Mouse (Mus musculus): ENCODE results near the gene Myo1e. TPM values are rescaled to one million over a fixed set of nuclear protein-coding genes. Genes with fewer than 3 reads are reported as not detected.

Myo1e gene
- polyA plus RNA-seq, 1 experiment from 2014 or later, result 9.0 TPM

- no peaks in the 10 kb centered on the region for H3K27me3 ChIP-seq
- no peak overlapping the region for H3K9ac ChIP-seq
- WGBS, result 96% methylated on average over 2 of the region's 2 CpGs
- H3K4me1 ChIP-seq (replicated peaks), result no peaks in the 10 kb centered on the region
- peaks cover 11% of the 10 kb centered on the region; the same call in 1 of the 2 replicates for H3K36me3 ChIP-seq
- H3K9me3 ChIP-seq, result no peaks in the 10 kb centered on the region
- H3K4me3 ChIP-seq, result no peak overlapping the region
- no peak for ATAC-seq (ENCODE audit: low FRiP score, low read depth)
- H3K27ac ChIP-seq (replicated peaks), result no peak overlapping the region
- H3K4me2 ChIP-seq, result no peak overlapping the region
Observed at GRCm38 (mm10) chr9:70359402-70360131, 152.4 kb downstream of the Myo1e start.

GRCm38 (mm10) chr9:70364741-70365140, 157.6 kb downstream of the Myo1e start:
- 0 out of 2 replicates have a peak, but pooled peaks cover 7% of the 10 kb centered on the region for H3K36me3 ChIP-seq
- H3K4me3 ChIP-seq, result no peak overlapping the region
- no peak overlapping the region for H3K4me2 ChIP-seq
- ATAC-seq (ENCODE audit: low FRiP score, low read depth), result no peak
- no peak overlapping the region for H3K9ac ChIP-seq
- no peaks in the 10 kb centered on the region for H3K27me3 ChIP-seq
- no peak overlapping the region for H3K27ac ChIP-seq (replicated peaks)
- no peaks in the 10 kb centered on the region for H3K9me3 ChIP-seq
- H3K4me1 ChIP-seq (replicated peaks), result no peaks in the 10 kb centered on the region
- 94% methylated on average over 8 of the region's 8 CpGs for WGBS

GRCm38 (mm10) chr9:70365915-70366314, 158.8 kb downstream of the Myo1e start:
- no peak for ATAC-seq (ENCODE audit: low FRiP score, low read depth)
- H3K9me3 ChIP-seq, result no peaks in the 10 kb centered on the region

GRCm38 (mm10) chr9:70366898-70367297, 159.7 kb downstream of the Myo1e start:
- Histone ChIP-seq H3K4me2 (no peak overlapping the region), H3K9me3 (no peaks in the 10 kb centered on the region), H3K4me3 (no peak overlapping the region), H3K36me3 (0 out of 2 replicates have a peak, but pooled peaks cover 4% of the 10 kb centered on the region), H3K27me3 (no peaks in the 10 kb centered on the region), H3K4me1 (replicated peaks) (no peaks in the 10 kb centered on the region), H3K27ac (replicated peaks) (no peak overlapping the region), H3K9ac (no peak overlapping the region)
- no peak for ATAC-seq (ENCODE audit: low FRiP score, low read depth)
- 88% methylated on average over 6 of the region's 6 CpGs for WGBS

More at GRCm38 (mm10) chr9:70365915-70366314, 158.8 kb downstream of the Myo1e start:
- Histone ChIP-seq H3K36me3 (0 out of 2 replicates have a peak, but pooled peaks cover 4% of the 10 kb centered on the region), H3K4me1 (replicated peaks) (no peaks in the 10 kb centered on the region), H3K4me2 (no peak overlapping the region), H3K4me3 (no peak overlapping the region), H3K9ac (no peak overlapping the region), H3K27me3 (no peaks in the 10 kb centered on the region), H3K27ac (replicated peaks) (no peak overlapping the region)
- WGBS, result 93% methylated on average over 2 of the region's 2 CpGs

- Histone ChIP-seq H3K9ac (no peak overlapping the region), H3K4me1 (replicated peaks) (no peaks in the 10 kb centered on the region), H3K9me3 (no peaks in the 10 kb centered on the region), H3K36me3 (0 out of 2 replicates have a peak, but pooled peaks cover 4% of the 10 kb centered on the region), H3K27ac (replicated peaks) (no peak overlapping the region), H3K4me3 (no peak overlapping the region), H3K27me3 (no peaks in the 10 kb centered on the region), H3K4me2 (no peak overlapping the region)
- no peak for ATAC-seq (ENCODE audit: low FRiP score, low read depth)
- WGBS, result 75% methylated on average over 5 of the region's 5 CpGs
Observed at GRCm38 (mm10) chr9:70371638-70372037, 164.5 kb downstream of the Myo1e start.

GRCm38 (mm10) chr9:70379502-70380467, 172.6 kb downstream of the Myo1e start:
- Histone ChIP-seq H3K4me3 (no peak overlapping the region), H3K27ac (replicated peaks) (no peak overlapping the region), H3K9ac (no peak overlapping the region), H3K27me3 (no peaks in the 10 kb centered on the region), H3K36me3 (no peaks in the 10 kb centered on the region), H3K4me2 (no peak overlapping the region), H3K9me3 (no peaks in the 10 kb centered on the region), H3K4me1 (replicated peaks) (no peaks in the 10 kb centered on the region)
- no peak for ATAC-seq (ENCODE audit: low FRiP score, low read depth)
- 81% methylated on average over 7 of the region's 7 CpGs for WGBS

- no peaks in the 10 kb centered on the region for H3K36me3 ChIP-seq
- 82% methylated on average over 12 of the region's 12 CpGs for WGBS
- H3K9ac ChIP-seq, result no peak overlapping the region
- no peak overlapping the region for H3K27ac ChIP-seq (replicated peaks)
- no peaks in the 10 kb centered on the region for H3K9me3 ChIP-seq
- ATAC-seq (ENCODE audit: low FRiP score, low read depth), result no peak
- H3K4me1 ChIP-seq (replicated peaks), result no peaks in the 10 kb centered on the region
- H3K4me3 ChIP-seq, result no peak overlapping the region
- no peaks in the 10 kb centered on the region for H3K27me3 ChIP-seq
- H3K4me2 ChIP-seq, result no peak overlapping the region
Observed at GRCm38 (mm10) chr9:70382091-70382490, 174.9 kb downstream of the Myo1e start.

- Histone ChIP-seq H3K9ac (no peak overlapping the region), H3K36me3 (no peaks in the 10 kb centered on the region), H3K9me3 (no peaks in the 10 kb centered on the region), H3K4me3 (no peak overlapping the region), H3K4me1 (replicated peaks) (no peaks in the 10 kb centered on the region), H3K4me2 (no peak overlapping the region), H3K27me3 (no peaks in the 10 kb centered on the region), H3K27ac (replicated peaks) (no peak overlapping the region)
- WGBS, result 74% methylated on average over 10 of the region's 10 CpGs
- ATAC-seq (ENCODE audit: low FRiP score, low read depth), result no peak
Observed at GRCm38 (mm10) chr9:70383750-70384149, 176.6 kb downstream of the Myo1e start.

GRCm38 (mm10) chr9:70384494-70384893, 177.3 kb downstream of the Myo1e start:
- 97% methylated on average over 4 of the region's 4 CpGs for WGBS
- Histone ChIP-seq H3K4me1 (replicated peaks) (no peaks in the 10 kb centered on the region), H3K4me3 (no peak overlapping the region), H3K36me3 (no peaks in the 10 kb centered on the region), H3K4me2 (no peak overlapping the region), H3K9ac (no peak overlapping the region), H3K9me3 (no peaks in the 10 kb centered on the region), H3K27ac (replicated peaks) (no peak overlapping the region), H3K27me3 (no peaks in the 10 kb centered on the region)
- no peak for ATAC-seq (ENCODE audit: low FRiP score, low read depth)

GRCm38 (mm10) chr9:70384958-70385728, 178.0 kb downstream of the Myo1e start:
- ATAC-seq (ENCODE audit: low FRiP score, low read depth), result no peak
- H3K4me2 ChIP-seq, result no peak overlapping the region
- 90% methylated on average over 18 of the region's 18 CpGs for WGBS

GRCm38 (mm10) chr9:70387410-70388119, 180.4 kb downstream of the Myo1e start:
- H3K4me1 ChIP-seq (replicated peaks), result peaks cover 5% of the 10 kb centered on the region; the same call in 1 of the 2 replicates
- 93% methylated on average over 4 of the region's 4 CpGs for WGBS
- no peak for ATAC-seq (ENCODE audit: low FRiP score, low read depth)
- no peak overlapping the region for H3K9ac ChIP-seq
- H3K9me3 ChIP-seq, result no peaks in the 10 kb centered on the region
- no peaks in the 10 kb centered on the region for H3K27me3 ChIP-seq
- no peak overlapping the region for H3K4me3 ChIP-seq
- H3K27ac ChIP-seq (replicated peaks), result no peak overlapping the region
- no peak overlapping the region for H3K4me2 ChIP-seq
- H3K36me3 ChIP-seq, result no peaks in the 10 kb centered on the region

More at GRCm38 (mm10) chr9:70384958-70385728, 178.0 kb downstream of the Myo1e start:
- Histone ChIP-seq H3K4me3 (no peak overlapping the region), H3K27ac (replicated peaks) (no peak overlapping the region), H3K36me3 (no peaks in the 10 kb centered on the region), H3K27me3 (no peaks in the 10 kb centered on the region), H3K4me1 (replicated peaks) (no peaks in the 10 kb centered on the region), H3K9ac (no peak overlapping the region), H3K9me3 (no peaks in the 10 kb centered on the region)

Data from hindbrain, embryonic 15.5 days (tissue).